ENCODE assay signal across 9 mouse cellular contexts in the genomic region with DNA sequence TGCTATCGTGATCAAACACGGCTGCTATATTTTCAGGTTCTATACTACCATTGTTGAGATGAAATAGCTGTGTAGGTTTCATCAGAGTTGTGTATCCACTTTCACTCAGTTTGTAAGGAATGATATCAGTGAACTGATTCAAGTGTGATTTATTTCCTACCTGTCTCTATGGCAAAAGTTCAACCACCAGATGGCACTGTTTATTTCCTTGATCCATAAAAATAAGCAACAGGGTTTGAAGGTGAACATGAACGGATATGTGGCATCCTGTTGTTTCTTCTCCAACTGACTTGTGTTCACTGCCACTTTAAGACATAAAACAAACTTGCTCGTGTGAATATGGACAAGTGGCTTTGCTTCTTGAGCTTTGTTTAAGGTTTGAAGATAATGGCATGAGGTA.
DNase-seq lines count a peak whose midpoint lies in the region; ATAC-seq and TF ChIP-seq lines count a peak whose summit lies in the region.
"Had no signal": no experiment of that assay in that cellular context is flagged by ENCODE, and none has a peak within 500 bp of the region (broad histone marks: within the 10 kb centered on the region; RNA-seq: fewer than 3 reads in every experiment).

No protein-coding gene starts in this region.

- TF ChIP-seq CTCF in gastrocnemius, adult 2 months (IDR thresholded peaks at IDR 0.05), result peak; percentile 36; the same call in 1 of the 2 replicates

- no peaks in the 10 kb centered on the region for H3K27me3 ChIP-seq in midbrain, embryonic 15.5 days (replicated peaks)
- H3K27me3 ChIP-seq in midbrain, embryonic 10.5 days (ENCODE audit: low read depth, poor library complexity, severe bottlenecking), result no peaks in the 10 kb centered on the region
- H3K27me3 ChIP-seq: neural tube, embryonic 13.5 days had no signal

- no peak overlapping the region for H3K27ac ChIP-seq in gastrocnemius, adult 2 months
- no peak overlapping the region for H3K27ac ChIP-seq in midbrain, embryonic 15.5 days
- no peak overlapping the region for H3K27ac ChIP-seq in midbrain, embryonic 10.5 days (replicated peaks)
- H3K27ac ChIP-seq: neural tube, embryonic 13.5 days had no signal

- H3K4me3 ChIP-seq in gastrocnemius, adult 2 months, result no peak overlapping the region
- H3K4me3 ChIP-seq in midbrain, embryonic 15.5 days, result no peak overlapping the region
- H3K4me3 ChIP-seq in midbrain, embryonic 10.5 days, result no peak overlapping the region
- H3K4me3 ChIP-seq: neural tube, embryonic 13.5 days had no signal

- ATAC-seq in midbrain, embryonic 15.5 days (replicated peaks), result 0 out of 2 replicates have a peak, but pooled peaks have one; percentile 39

- no peaks in the 10 kb centered on the region for H3K9me3 ChIP-seq in midbrain, embryonic 15.5 days
- H3K9me3 ChIP-seq in midbrain, embryonic 10.5 days (replicated peaks), result no peaks in the 10 kb centered on the region
- H3K9me3 ChIP-seq: neural tube, embryonic 13.5 days had no signal

- intact Hi-C loops in gastrocnemius, adult 2 months (cut with DNase I), result no loop called here

- no peak for DNase-seq in gastrocnemius, adult 2 months
- no peak for DNase-seq in gastrocnemius, postnatal 25 days
- DNase-seq in midbrain, embryonic 10.5 days (ENCODE audit: low spot score), result no peak
- peak; percentile 75 for DNase-seq in embryo, embryonic 10.5 days (ENCODE audit: low spot score)
- peak; percentile 84 for DNase-seq in retina, embryonic 14.5 days (ENCODE audit: low spot score)
- DNase-seq in right cerebral cortex, postnatal 4 days, result no peak
- DNase-seq in adrenal gland, adult 18-20 months (ENCODE audit: low spot score in 2 of 2), result no peak

- H3K4me1 ChIP-seq in midbrain, embryonic 15.5 days, result no peaks in the 10 kb centered on the region
- H3K4me1 ChIP-seq in midbrain, embryonic 10.5 days, result no peaks in the 10 kb centered on the region
- H3K4me1 ChIP-seq: neural tube, embryonic 13.5 days had no signal

- H3K9ac ChIP-seq in midbrain, embryonic 15.5 days, result no peak overlapping the region
- H3K9ac ChIP-seq: neural tube, embryonic 13.5 days had no signal

- H3K4me2 ChIP-seq in midbrain, embryonic 15.5 days, result no peak overlapping the region
- H3K4me2 ChIP-seq: neural tube, embryonic 13.5 days had no signal

- WGBS in midbrain, embryonic 15.5 days, result 51% methylated on average over 4 of the region's 4 CpGs
- 63% methylated on average over 4 of the region's 4 CpGs for WGBS in midbrain, embryonic 10.5 days

- H3K36me3 ChIP-seq in midbrain, embryonic 15.5 days (replicated peaks), result no peaks in the 10 kb centered on the region
- no peaks in the 10 kb centered on the region for H3K36me3 ChIP-seq in midbrain, embryonic 10.5 days
- H3K36me3 ChIP-seq: neural tube, embryonic 13.5 days had no signal

Comparison
In these comparisons a context has a peak if more than half of its experiments do, and no peak if none do; other contexts are left out.
1. DNase-seq: peak in embryo, embryonic 10.5 days (single experiment) and retina, embryonic 14.5 days (single experiment); none in gastrocnemius, adult 2 months (single experiment), gastrocnemius, postnatal 25 days (single experiment), midbrain, embryonic 10.5 days (single experiment), right cerebral cortex, postnatal 4 days (single experiment) and adrenal gland, adult 18-20 months (0 of 2).